Mouse (Mus musculus) layer of hippocampus, adult 11-12 months (tissue): ENCODE measurements around the gene Artn.

Source experiments
- DNase-seq: peaks from one replicate; pipeline ENCODE4 v3.0.0; 2022; ENCODE audit warnings: low spot score

Artn gene

DNA sequence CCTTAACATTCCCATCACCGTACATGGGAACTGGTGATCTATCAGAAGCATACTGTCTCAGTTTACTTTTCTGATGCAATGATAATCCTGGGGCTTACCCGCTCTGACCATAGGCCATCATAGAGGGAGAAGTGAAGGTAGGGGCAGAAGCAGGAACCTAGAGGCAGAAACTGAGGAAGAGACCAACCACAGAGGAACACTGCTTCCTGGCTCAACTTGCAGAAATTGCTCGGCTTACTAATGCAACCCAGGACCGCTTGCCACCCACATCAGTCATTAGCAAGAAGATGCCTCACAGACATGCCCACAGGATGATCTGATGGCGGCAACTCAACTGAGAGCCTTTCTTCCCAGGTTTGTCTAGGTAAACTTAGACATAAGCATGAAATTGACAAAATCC, 10.8 kb downstream of the Artn start:
- DNase-seq: no peak

DNA sequence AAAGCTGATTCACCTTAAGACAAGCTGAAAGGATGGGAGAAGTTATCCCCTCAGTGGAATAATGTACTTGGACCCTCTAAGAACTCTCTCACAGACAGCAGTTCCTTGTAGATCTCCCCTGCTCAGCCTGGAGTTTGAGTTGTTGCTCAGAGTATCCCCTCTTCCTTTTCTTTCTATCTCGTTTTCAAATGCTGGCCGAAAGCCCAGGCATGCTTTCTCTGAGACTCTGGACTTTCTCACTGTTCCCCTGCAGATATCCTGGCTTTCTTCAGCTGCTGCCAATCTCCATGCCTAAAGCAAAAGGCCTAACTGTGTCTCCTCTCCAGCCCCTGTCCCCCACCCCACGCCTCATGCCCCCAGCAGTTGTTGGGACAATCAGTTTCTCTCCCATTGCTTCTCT, 11.3 kb downstream of the Artn start:
- DNase-seq: no peak

DNA sequence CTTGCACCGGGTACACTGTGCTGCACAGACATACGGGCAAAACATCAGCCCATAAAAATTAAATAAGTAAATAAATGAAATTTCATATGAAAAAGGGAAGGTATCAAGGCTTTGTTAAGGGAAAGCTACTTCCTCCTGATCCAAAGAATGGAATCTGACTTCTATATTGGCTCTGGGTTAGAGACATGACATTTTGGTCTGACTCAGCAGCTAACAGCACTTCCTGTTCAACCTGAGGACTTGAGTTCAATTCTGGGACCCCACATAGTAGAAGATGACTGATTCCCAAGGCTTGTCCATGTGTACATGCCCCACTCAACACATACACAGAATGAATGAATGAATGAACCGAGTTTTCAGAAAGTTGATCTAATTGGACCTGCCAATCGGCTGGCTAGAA, 11.7 kb downstream of the Artn start:
- no peak for DNase-seq

DNA sequence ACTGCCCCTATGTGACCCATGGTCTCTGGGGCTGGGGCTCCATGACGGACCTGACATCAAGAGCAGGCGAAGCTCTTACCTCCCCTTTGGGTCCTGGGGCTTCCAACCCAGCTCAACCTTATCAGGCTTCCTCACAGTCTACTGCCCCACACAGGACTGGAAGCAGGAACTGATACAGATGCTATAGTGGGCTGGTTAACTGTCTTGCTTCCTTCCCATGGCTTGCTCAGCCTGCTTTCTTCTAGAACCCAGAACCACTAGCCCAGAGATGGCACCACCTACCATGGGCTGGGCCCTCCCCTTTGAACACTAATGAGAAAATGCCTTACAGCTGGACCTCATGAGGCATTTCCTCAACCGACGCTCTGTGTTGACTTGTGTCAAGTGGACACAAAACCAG, 12.2 kb downstream of the Artn start:
- no peak for DNase-seq

DNA sequence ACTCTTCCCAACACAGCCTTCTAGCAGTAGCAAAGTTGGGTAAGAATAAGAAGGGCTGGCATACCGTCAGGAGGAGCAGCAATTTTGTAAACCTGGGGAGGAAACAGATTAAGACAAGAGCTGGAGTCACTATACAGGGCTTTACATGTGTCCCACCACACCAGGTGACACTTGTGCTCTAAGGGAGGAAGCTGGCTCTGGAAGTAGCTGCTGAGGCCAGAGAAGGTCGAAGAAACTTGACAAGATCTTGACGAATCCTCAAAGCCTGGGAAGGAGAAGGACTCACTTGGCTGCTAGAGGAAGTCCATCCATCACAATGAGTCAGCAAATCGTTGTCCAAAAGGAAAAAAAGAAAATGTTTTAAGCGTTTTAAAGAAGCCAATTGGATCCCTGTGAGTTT, 13.2 kb downstream of the Artn start:
- no peak for DNase-seq

DNA sequence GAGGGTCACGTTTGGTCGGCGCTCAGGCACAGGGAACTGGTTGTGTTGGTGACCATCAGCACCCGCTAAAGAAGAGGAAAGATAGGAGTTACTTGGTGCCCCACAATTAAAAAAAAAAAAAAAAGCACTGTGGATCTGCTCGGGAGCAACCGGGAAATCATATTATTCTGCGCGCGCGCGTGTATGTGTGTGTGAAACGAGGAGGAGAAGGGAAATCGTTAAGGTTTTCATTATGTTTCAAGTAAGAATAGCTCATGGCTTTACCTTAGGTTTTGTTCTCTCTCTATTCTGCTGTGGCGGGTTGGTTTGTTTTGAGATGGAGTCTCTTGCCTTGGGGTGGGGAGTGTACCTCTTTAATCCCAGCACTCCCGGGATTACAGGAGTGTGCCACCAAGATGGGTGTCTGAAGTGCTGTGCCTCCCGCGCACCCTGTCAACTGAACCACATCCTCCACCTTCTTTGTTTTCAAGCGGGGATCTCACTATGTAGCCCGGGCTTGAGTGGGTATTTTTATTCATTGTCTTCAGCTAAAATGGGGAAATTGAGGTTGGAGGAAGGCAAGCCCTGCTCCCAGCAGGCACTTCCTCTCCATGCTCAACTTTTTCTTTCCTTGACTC, 14.0 kb downstream of the Artn start:
- no peak for DNase-seq

DNA sequence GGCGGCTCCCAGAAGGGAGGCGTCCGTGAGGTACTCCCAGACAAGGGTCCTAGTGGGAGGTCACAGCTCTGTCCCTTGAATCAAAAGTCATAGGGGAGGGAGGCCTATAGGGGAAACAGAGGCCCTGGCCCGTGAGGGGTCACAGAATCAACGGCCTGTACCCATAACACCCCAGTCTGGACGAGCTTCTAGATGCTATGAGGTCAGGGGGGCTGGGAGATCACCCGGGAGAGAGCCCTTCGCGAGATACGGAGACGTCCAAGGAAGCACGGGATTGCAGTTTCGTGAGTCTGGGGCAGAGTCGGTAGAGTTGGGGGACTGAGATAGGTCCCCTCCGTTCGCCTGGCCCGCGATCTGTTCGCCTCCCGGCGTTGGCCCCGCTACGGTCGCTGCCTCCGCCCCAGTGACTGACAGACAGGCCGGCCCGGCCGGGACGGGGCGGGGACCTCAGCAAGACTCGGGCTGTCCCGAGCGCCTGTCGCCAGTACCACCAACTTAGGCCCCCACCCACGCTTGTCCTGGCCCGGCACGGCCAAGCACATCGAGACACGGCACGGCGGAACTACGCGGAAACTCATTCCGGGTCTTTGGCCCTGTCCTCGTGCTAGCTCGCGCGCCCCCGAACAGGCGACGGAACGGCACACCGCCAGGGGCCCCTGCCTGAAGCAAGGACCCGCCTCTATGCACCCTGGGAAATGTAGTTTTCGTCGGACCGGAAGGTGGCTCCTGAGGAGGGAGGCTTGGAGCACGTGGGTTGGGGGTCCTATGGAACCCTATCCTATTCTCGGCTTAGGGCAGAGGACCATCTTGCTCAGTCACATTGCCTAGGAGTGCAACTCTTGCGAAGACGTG, 14.7 kb downstream of the Artn start, which contains the start of gene Ipo13:
Ipo13 (minus strand) TSS at position 409 of the 852 bp plus-strand sequence.
- DNase-seq: peak; percentile 92

DNA sequence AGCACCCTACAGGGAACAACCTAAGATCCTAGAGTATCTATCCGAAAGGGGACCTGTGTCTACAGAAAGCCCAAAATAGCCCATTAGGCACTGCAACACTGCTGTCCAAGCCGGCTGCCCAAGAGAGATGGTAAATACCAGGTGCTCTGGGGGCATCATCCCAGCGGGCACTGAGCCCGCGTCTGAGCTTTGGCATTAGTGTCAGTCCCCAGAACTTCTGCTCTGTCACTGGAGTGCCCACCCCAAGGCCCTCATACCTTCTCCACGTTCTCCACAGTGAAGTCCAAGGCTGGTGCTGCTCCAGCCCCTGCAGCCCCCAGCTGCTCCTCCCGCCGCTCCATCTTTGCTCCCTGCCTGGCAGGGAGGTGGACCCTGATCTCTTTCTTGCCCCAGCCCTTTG, 15.5 kb downstream of the Artn start:
- DNase-seq: no peak

DNA sequence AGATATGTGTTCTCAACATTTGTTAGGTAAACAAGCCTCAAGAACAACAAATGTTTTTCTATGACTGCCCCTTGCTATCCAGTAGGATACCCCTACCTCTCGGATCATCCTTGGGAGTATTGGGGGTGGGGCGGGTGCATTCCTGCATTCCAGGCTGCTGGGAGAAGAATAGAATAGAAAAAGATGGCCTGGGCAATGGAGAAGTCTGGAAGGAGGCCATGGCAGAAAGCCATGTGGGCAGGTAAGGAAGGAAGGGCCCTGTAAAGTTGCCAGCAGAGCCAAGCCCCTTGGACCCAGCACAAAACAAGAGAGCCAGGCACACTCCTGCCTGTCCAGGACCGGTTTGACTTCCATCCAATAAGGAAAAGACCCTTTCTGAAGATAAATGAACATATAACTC, 16.1 kb downstream of the Artn start:
- no peak for DNase-seq

DNA sequence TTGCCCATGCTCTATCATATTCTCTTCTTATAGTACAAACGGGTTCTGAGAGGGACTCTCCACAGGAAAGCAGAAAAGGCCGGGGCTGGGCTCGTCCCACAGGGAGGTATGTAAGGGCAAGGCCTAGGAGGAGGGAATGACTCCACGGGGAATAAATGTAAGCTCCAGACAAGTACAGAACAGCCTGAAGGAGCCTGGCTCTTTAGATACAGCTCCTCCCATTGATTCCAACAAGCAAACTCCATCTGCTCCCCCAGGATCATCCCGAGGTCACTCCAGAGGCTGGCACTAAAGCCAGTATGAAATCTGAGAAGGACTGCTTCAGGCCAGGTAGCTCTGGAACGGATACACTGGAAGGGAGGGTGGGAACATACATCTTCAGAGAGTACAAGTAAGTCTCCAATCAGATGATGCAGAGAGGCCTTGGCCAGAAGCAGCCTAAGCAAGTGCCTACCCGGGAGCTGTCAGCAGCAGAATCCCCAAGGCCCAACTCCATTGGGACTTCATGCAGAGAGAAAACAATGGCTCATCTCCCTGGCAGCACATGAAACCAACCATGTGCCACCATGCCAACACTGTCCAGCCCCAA, 16.8 kb downstream of the Artn start:
- DNase-seq: no peak

DNA sequence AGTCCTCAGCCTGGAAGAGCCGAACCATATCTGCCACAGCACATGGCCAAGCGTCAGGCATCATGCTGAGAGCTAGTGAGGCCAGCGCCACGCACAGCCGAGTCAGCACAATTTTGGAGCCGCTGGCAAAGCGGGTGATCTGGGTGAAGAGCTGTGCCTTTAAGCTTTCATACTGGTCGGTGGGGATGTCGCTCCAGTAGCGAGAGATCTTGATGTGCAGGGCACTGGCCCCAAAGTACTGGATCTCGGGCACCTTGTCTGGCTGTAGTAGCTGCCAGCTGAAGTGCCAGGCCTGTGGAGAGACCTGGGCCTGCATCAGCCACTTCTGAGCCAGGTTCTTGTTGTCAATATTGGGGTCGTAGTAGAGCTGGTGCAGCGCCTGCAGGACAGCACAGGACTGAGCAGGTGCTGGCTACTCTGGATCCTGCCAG, 17.4 kb downstream of the Artn start:
- DNase-seq: no peak

DNA sequence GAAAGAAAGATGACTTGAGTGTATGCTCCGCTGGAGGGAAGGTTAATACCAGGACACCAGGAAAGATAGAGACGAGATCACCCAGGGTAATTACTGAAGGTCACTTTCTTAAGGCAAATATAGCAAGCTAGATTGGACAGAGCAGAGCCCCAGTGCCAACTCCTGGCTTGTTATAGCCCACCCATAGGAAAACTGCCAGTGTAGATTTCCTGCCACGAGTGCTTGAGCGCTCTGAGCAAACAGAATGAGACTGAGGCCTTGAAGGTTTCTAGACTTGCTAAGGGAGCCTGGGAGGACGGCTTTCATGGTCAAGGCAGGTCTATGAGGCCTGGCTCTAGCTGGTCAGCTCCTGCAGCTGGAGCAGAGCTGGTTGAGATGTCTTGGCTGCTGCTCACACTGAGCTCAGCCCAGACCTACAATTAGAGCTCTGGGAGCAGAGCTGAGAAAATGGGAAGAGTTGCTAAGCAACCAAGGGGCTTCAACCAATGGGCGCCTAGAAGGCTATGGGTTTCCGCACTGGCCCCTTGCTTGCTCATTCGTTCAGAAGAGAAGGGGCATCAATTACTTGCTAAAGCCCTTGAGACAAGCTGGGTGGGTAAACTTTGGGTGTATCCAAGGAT, 20.6 kb downstream of the Artn start:
- no peak for DNase-seq

DNA sequence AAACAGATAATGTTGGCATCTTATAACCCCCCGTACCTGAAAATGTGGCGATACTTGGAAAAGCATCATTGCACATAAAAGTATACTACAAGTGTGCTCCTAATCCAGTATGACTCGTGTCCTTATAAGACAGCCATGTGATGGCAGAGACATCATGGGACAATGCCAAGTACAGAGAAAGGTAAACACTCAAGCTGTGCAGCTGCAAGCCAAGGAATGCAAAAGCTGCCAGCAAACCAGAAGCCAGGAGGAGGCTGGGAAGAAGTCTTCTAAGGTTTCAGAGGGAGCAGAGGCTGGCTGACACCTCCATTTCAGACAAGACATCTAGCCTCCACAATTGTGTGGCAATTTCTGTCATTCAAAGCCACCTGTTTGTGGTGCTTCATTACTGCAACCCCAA, 23.4 kb downstream of the Artn start:
- no peak for DNase-seq

DNA sequence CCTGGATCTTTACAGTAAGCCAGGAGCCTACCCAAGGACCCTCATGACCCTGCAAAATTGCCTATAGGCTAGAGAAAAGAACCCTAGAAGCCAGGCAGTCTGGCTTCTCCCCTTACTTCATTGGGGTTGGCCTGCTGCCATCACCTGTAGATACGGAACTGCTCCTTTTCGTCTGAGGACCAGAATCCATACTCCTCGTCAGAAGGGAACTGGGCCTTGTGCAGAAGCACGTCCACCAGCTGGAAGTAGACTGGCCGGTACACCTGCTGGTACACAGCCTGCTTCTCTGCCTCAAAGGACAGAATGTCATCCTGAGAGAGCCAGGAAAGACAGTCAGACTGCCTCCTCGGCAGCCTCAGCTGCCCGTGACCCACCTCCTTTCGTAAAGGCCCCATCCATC, 24.8 kb downstream of the Artn start:
- DNase-seq: no peak

DNA sequence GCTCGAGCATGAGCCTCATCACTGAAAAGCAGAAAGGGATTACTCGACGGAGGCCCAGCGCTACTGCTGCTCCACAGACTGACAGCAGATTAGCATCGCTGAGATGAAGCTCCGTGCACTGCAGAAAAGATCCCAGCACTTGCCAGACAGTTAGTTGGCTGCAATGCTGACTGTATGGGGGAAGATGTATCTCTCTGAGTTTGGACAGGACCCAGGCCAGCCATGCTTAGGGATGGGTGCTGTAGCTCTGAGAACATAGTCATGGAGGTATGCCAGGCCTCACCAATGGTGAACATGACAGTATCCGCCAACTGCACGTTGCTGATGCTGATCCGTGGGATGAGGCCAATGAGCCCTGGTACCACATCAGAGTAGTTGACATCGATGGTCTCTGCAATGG, 25.5 kb downstream of the Artn start:
- DNase-seq: peak; percentile 59

DNA sequence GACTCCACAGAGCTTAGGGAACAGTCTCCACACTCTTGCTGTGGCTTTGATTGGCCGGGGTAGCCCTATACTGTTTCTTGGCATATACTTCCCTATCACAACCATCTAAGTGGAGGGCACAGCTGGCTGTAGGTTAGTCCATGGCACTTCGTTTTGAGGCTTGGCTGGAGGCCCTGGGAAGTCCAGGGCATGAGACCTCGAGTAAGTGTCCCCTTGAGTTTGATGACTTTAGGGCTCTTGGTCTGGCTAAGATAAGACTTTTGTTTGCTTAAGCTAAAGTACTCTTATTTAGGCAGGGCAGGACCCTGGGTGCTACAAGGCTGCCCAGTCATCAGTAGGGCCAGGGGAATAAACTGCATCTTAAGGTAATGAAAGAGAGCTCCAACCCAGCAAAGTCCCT, 31.5 kb downstream of the Artn start:
- no peak for DNase-seq

DNA sequence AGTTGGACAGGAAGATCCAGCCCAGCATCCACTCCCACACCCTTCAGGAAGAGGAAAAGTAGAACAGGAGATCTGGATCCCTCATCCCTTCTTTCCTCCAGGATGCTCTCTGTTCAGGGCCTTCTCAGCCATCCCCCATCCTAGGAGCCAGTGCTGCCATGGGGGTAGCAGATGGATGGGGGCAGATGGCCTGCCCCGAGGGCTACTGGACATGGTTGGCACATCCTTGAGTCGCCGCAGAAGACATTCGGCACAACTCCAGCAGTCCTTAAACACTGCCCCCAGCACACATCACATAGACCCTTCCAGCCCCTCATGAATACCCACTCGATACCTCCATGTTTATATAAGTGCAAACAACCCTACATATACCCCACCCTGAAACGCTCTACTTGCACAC, 33.5 kb downstream of the Artn start:
- no peak for DNase-seq

DNA sequence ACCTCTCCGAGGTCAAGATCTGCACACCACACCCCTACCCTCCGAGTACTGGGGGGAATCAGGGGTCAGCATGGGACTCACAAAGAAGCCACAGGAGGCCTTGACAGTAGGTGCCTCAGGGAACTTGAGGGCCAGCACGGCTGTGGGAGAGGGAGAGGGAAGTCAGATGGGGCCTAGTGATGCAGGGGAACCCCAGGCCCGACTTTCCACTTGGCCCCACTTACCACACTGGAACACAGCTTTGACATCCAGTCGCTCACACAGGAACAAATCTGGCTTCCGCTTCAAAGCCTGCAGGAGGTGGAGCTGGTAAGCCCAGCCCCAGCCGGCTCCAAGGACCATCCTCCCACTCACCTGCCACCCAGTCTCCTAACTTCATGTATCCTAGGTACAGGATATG, 34.2 kb downstream of the Artn start:
- no peak for DNase-seq

DNA sequence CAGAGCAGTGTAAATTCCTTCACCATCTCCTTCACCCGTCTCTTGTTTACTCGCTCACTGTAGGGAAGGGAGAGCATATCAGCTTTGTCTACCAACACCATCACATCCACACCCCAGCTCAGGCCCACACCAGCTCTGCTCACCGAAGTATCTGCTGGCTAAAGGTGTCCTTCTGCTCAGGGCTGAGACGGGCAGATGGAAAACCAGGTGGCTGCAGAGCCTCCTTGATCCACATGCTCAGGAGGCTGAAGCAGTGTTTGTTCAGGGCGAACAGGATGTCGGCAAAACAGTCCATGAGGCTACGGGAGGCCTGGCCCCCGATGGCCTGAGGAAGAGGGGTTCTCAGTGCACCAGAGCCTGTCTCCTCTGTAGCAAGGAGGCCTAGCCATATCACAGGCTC, 35.0 kb downstream of the Artn start:
- no peak for DNase-seq

DNA sequence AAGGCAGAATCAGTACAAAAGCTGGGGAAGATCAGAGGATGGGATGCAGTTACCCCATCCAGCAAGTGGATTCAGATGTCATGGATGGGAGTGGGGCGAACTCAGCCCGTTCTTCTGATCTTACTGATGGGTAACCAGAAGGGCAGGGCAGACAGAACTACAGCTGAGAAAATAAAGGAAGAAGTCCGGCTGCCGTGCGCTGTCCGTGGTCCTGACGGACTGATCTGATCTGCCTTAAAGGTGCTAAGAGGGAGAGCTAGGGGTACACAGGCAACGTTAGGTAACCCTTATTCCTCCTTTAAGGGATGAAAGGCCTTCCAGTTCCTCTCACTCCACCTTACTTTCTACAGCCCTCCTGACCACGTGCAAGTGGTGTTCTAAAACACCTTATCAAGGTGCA, 36.2 kb downstream of the Artn start:
- DNase-seq: no peak

DNA sequence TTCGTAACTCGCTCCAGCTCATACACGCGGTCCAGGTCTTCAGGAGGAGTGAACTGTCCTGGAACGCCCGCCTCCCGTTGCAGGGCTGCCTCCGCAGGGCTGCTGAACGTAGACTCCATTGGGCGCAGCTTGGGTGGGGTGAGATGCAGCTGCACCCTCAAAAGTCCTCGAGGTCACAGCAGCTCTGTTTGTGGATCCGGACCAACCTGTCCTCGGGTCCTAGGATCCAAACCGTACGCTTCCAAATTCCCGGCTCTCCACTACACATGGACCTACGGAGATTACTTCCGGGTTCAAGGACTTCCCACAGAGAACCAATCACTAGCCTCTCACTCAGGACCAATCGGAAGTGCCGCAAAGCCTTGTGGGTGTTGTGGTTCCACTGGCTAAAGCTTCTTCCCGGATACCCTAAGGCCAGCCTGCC, 37.8 kb downstream of the Artn start, which contains the start of gene Dph2:
Dph2 (minus strand) TSS at position 295 of the 424 bp plus-strand sequence.
- peak; percentile 85 for DNase-seq

DNA sequence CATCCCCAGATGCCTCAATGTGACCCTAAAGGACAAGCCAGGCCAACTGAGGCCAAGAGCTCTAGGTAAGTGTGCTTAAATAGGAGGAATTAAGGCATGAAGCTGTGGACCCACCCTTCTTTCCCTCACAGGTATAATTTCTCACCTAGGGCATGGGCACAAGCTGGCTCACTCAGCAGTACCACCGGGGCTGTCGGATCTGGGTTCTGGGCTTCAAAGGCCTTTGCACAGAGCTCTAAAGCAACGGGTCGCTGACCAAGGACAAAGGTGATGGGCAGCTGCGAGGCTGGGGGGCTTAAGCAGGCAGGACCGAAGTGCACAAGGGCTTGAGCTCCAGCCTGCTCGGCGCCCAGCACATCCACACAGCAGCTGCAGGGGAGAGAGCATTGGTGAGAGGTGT, 38.8 kb downstream of the Artn start:
- no peak for DNase-seq

DNA sequence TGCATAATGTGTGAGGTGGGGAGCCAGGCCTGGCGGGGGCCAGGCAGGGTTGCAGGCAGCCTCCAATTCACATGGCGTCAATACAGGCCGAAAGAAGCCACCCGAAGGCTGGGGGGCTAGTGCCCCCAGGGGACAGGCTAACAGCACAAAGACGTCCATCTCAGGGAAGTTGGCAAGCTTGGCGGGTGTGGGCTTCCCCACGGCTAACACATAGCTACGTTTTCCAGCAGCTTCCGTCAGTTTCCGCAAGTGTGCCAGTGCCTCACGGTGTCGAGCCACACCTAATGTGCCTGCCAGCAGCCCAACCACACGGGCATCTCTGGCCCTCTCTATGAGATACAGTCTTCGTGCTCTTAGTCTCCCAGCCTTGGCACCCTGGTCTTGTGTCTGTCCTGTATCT, 39.5 kb downstream of the Artn start:
- no peak for DNase-seq
